Mouse (Mus musculus) megakaryocyte, embryonic 14.5 days (primary cell): Measurements from ENCODE around the gene Pemt.

Experiments used
- FLI1 ChIP-seq: IDR thresholded peaks from 2 replicates; pipeline ENCODE4 v1.6.1; 2012; ENCODE audit warnings: low read length, inconsistent platforms, mixed read lengths
- GATA1 ChIP-seq: IDR thresholded peaks from 3 replicates; pipeline ENCODE4 v1.6.1; 2012; ENCODE audit warnings: mixed read lengths, low read length, inconsistent platforms, borderline replicate concordance

DNA sequence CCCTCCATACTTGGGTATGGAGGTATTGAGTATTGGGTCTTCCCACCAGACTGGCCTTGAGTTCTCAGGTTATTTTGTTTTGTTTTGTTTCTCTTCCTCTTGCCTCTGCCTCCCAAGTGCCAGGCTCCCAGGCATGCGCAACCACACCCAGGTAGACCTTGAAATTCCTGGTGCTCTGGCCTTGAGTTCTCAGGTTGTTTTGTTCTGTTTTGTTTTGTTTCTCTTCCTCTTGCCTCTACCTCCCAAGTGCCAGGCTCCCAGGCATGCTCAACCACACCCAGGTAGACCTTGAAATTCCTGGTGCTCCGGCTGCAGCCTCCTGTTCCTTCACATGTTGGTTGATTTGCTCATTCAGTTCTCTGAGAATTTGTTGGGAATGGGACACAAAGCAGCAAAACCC, 13.7 kb upstream of the Pemt start:
- TF ChIP-seq GATA1: no peak
- TF ChIP-seq FLI1: no peak
